Mouse (Mus musculus) cerebellum, adult 2 months (tissue): ENCODE data around the gene C3. TPM values are rescaled to one million over a fixed set of nuclear protein-coding genes. Genes with fewer than 3 reads are reported as not detected.

Experiments used
- DNase-seq, 2 experiments: peaks; one replicate each; pipeline ENCODE4 v3.0.0; 2021
- H3K27ac ChIP-seq: fragments of 200-500 bp; 2 replicates; pipeline ENCODE4 v1.5.1; 2012; ENCODE audit warnings: low read length, control low read depth, inconsistent platforms; ENCODE audit not compliant: insufficient read depth
- H3K27me3 ChIP-seq: fragments of 200-500 bp; 2 replicates; pipeline ENCODE4 v1.6.1; 2012; ENCODE audit warnings: inconsistent platforms, mild to moderate bottlenecking, low read length, moderate library complexity; ENCODE audit not compliant: control insufficient read depth, insufficient read depth
- H3K4me1 ChIP-seq: fragments of 200-500 bp; 2 replicates; pipeline ENCODE4 v1.6.1; 2011; ENCODE audit warnings: low read length; ENCODE audit not compliant: control insufficient read depth, insufficient read depth
- H3K4me3 ChIP-seq: fragments of 200-500 bp; replicated peaks from 2 replicates; pipeline ENCODE3; 2011; ENCODE audit warnings: mild to moderate bottlenecking, low read depth, low read length, control low read depth; ENCODE audit not compliant: insufficient read depth
- CTCF ChIP-seq: fragments of 200-500 bp; IDR thresholded peaks from 2 replicates; pipeline ENCODE4 v1.5.1; 2011; ENCODE audit warnings: low read depth, mild to moderate bottlenecking, control low read depth, low read length, moderate library complexity, borderline replicate concordance; ENCODE audit not compliant: insufficient read depth
- POLR2A ChIP-seq: fragments of 200-500 bp; IDR thresholded peaks from 2 replicates; pipeline ENCODE4 v1.6.1; 2011; ENCODE audit warnings: low read length, control low read depth, borderline replicate concordance; ENCODE audit not compliant: insufficient read depth
- WGBS: fragments of 180-500 bp; shearing (Covaris S2); methylation state at CpG from one replicate; pipeline ENCODE4 v1.1.7; 2018; 5-methylcytosine and 5-hydroxymethylcytosine counted together
- polyA plus RNA-seq: library from polyadenylated mRNA; depleted of rRNA; stranded (reverse); fragments of >200 nt; gene quantifications from 2 replicates; pipeline ENCODE4 v1.2.3, GENCODE M21; 2012

C3 gene
- polyA plus RNA-seq, 1 experiment, result 1.3 TPM

DNA sequence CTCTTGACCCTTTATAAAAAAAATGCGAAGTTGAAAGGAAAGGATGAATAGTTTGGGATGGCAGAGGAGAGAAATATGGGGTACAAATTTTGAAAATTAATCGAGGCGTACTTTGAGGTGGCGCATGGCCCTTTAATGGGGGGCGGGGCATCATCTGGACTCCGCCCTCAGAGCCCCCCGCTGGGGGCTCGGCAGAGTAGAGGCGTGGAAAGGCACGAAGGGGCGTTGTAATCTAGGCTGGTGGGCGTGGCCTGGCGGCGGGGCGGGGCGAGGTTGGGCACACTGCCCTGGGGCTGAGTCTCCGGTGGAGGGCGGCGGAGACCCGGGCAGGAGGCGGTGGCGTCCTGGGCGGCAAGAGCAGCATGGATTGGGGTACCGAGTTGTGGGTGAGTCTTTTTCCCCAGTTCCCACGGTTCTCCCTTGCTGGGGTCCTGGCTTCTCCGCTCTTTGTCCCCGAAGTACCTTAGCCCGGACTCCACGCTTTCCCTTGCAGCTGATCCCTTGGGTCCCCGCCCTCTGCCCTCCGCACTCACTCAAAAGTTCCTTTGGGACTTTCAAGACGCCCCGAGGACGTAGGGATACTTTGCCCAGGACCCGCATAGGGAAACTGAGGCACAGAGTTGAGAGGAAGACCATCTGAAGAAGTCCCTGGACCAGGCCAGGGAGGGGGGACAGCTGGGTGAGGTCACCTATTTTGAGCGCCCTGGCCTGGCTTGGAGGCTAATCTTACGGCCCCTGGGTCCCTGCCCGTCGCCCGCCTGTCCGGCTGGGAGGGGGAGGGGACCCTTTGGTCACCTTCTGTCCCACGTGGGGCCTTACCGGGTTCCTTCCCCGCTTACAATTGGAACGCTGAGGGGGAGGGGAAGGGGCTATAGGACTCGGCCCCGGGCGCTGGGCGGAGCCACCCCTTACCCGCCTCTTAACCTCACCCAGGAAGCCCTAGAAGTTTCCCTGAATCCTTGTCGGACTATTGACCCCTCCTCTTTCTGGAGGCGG lies 21.5 kb upstream of the C3 start, which contains the start of gene Trip10:
Gene Trip10 (plus strand): TSS at position 270 of the 996 bp plus-strand sequence.
- WGBS, result under 1% methylated on average over 51 of the region's 52 CpGs
- H3K4me1 ChIP-seq, result 0 out of 2 replicates have a peak, but pooled peaks cover 3% of the 10 kb centered on the region
- H3K4me3 ChIP-seq, result peak within 1 kb of the TSS; percentile 85
- peak within 1 kb of the TSS; percentile 54 for H3K27ac ChIP-seq
- no peaks in the 10 kb centered on the region for H3K27me3 ChIP-seq
- peak; percentile 78 to 84 for DNase-seq
- TF ChIP-seq POLR2A, result no peak
- TF ChIP-seq CTCF, result no peak

DNA sequence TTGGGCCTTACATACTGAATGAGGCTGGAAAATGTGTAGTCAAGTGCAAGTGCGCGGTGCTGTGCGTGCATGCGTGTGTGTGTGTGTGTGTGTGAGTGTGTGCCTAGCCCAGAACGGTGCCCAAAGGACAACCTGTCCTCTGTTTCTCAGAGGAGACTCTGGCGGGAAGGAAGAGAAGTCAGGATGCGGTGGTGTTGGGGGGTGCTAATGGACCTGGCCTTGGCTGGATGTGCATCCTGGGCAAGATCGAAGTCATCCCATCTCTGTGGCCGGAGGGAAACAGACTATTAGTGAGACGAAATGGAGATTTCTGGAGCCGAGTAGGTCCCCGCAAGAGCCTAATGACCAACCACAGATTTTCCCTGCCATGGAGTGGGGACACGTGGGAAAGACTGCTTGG lies 20.8 kb upstream of the C3 start:
- 6% methylated on average over 13 of the region's 13 CpGs for WGBS
- H3K27me3 ChIP-seq, result no peaks in the 10 kb centered on the region
- peak in 1 of 2 experiments; percentile 35 for DNase-seq
- no peak for TF ChIP-seq CTCF
- TF ChIP-seq POLR2A, result no peak
- peak overlapping the region; percentile 85 for H3K4me3 ChIP-seq
- peak overlapping the region; percentile 54 for H3K27ac ChIP-seq
- H3K4me1 ChIP-seq, result 0 out of 2 replicates have a peak, but pooled peaks cover 3% of the 10 kb centered on the region

DNA sequence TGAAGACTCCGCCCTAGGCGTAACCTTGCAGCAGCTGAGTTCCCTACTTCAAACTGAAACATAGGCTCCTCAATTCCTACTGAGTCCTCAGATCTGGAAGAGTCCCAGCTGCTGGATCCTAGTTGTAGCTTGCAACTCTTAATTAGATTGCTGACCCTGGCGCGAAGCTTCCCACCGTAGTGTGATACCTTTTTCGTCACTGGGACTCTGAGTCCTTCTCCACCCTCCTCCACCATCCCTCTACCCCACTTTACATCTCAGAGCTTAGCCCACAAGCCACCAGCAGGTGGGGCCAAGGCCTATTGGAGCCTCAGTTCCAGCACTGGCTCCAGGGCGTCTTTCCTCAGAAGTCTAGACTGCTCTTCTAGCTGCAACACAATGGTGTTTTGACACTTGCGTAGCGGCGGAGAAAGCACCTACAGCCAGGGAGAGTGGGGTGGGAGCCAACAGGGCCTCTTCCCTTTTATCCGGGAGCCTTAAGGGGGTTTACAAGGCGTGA lies 20.3 kb upstream of the C3 start, which contains the start of gene Gpr108:
Gene Gpr108 (minus strand): TSS at position 246 of the 499 bp plus-strand sequence.
- under 1% methylated on average over 12 of the region's 12 CpGs for WGBS
- peak; percentile 87 to 90 for DNase-seq
- peak within 1 kb of the TSS; percentile 85 for H3K4me3 ChIP-seq
- TF ChIP-seq CTCF (peak; percentile 81), POLR2A (no peak)
- H3K4me1 ChIP-seq, result 0 out of 2 replicates have a peak, but pooled peaks cover 3% of the 10 kb centered on the region
- peak within 1 kb of the TSS; percentile 83 for H3K27ac ChIP-seq
- no peaks in the 10 kb centered on the region for H3K27me3 ChIP-seq

DNA sequence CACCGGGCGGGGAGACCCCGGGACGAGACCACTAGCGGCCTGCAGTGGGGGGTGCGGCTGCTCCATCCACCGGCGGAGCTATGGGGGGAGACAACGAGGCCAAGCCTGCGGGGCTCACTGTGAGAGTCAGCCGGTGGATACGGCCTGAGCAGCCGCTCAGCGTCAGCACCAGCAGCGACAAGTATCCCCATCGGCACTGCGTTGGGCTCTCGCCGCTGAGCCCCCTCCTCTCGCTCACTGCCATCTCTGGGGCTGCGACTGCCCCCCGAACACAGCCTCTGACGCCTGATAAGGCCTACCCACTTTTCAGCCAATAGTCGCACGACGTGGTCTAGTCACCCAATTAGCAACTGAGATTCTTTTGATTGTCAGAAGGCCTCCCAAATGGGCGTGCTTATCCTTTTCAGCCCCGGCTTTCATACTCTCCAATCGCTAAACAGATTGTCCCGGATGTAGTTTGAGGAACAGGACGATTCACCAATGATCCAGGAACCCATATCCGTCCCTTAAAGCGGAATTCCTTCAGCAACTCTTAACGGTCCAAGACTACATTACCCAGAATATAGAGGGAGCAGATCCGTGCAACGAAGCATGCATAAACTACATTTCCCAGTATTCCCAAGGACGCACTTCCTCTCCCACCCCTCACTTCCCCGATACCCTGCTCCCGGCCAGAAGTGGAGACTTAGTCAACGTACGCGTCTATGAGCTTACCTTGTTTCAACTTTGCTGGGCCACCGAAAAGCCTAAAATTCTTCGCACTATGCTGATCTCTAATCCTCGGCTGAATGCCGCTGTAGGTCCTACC lies 19.7 kb upstream of the C3 start:
- WGBS, result under 1% methylated on average over 42 of the region's 46 CpGs
- no peak for TF ChIP-seq CTCF
- peak; percentile 82 for TF ChIP-seq POLR2A
- DNase-seq, result peak; percentile 92 to 99

DNA sequence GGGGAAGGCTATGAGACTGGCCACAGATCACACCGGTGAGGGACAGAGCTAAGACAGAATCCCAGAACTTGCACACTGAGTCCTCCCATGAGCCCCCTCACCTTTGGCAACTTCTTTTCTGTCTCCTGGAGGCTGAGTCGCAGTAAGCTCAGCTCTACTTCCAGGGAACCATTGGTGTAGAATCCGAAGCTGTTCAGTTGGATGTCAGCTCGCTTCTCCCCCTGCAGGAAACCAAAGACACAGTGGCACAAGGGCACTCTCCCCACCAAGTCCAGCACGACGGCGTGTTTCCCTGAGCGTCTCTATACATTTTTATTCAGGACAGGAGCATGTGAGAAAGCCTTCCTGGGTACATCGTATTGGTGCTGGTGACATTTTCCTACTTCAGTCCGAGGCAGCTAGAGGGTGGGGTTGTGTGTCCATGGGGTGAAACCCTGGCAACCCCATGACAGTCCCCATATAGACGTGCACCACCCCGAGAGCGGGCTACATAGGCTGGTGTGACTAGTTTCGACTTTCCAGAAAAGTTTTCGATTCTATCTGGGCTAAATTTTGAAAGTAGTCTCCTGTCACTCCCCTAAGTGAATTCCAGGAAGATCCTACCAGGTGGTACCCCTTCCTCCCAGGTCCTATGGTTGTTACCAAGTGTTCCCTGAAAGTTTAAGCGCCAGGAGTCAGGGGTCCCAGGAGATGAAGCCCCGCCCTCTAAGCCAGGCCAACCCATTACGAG lies 18.9 kb upstream of the C3 start:
- TF ChIP-seq POLR2A (no peak), CTCF (no peak)
- no peaks in the 10 kb centered on the region for H3K27me3 ChIP-seq
- peak overlapping the region; percentile 83 for H3K27ac ChIP-seq
- H3K4me3 ChIP-seq, result peak overlapping the region; percentile 79
- 0 out of 2 replicates have a peak, but pooled peaks cover 3% of the 10 kb centered on the region for H3K4me1 ChIP-seq
- 2% methylated on average over 18 of the region's 18 CpGs for WGBS
- no peak for DNase-seq

More for the DNA sequence above, 19.7 kb upstream of the C3 start:
- peak overlapping the region; percentile 85 for H3K4me3 ChIP-seq
- peak overlapping the region; percentile 83 for H3K27ac ChIP-seq
- 0 out of 2 replicates have a peak, but pooled peaks cover 3% of the 10 kb centered on the region for H3K4me1 ChIP-seq
- no peaks in the 10 kb centered on the region for H3K27me3 ChIP-seq

DNA sequence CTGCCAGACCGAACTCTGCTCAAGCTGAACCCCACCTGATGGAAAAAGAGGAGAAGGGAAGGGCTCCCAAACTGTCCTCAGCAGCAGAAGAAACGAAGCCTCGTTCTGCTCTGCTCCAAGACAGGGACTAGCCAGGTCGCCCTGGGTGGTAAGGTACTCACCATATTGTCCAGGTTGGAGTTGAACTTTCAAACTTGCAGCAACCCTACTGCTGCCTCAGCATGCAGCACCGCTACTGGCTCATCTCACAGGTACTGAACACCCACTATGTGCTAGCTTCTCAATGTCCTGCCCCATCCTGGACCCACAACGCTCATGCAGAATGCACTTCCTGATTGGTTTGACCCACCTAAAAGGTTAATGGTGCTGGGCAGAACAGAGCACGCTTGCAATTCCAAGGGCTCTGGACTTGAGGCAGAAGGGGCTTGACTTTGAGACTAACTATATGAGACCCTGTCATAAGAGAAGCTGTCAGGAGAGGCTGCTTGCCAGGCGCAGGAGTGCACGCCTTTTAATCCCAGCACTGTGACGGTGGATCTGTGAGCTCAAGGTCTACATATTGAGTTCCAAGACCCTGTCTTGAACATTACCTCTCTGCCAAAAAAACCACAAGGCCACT lies 17.5 kb upstream of the C3 start:
- Histone ChIP-seq H3K27ac (no peak overlapping the region), H3K4me3 (no peak overlapping the region), H3K4me1 (0 out of 2 replicates have a peak, but pooled peaks cover 3% of the 10 kb centered on the region), H3K27me3 (no peaks in the 10 kb centered on the region)
- no peak for DNase-seq
- 90% methylated on average over 10 of the region's 10 CpGs for WGBS
- no peak for TF ChIP-seq POLR2A
